Comparison of ENCODE assay signal across 9 mouse cellular contexts in the genomic region with DNA sequence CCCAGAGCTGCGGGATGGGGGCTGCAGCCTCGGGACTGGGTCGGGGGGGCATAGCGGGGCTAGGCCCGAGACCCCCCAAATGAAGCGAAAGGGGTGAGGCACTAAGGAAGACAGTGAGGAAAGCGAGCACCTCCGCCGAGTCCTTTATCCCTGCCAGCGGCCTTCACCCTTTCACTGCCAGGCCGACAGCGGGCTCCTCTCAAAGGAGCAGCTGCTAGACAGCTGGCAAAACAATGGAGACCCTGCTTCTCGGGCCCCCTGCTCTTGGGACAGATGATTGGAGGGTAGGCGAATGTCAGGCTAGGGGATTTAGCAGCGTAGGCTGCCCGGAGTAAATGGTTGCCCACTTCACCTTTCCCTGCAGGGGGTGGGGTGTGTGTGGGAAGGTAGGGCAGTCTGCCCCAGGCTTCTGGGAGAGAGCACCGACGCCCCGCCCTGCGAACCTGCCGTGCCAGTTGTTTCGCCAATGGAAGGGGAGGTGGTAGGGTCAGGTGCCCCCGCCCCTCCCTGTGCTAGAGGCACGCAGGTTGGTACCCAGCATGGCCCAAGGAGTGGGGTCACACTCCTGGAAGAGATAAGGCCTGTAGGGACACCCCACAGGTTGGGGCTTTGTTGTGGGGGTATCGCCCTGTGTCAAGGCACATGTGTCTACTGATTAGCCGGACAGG. TPM values are rescaled to one million over a fixed set of nuclear protein-coding genes. Genes with fewer than 3 reads are reported as not detected.
DNase-seq lines count a peak whose midpoint lies in the region; ATAC-seq lines count a peak whose summit lies in the region.
"Had no signal": no experiment of that assay in that cellular context is flagged by ENCODE, and none has a peak within 500 bp of the region (broad histone marks: within the 10 kb centered on the region; RNA-seq: fewer than 3 reads in every experiment).

No protein-coding gene starts in this region.

- peak overlapping the region; percentile 95 for H3K27ac ChIP-seq in hindbrain, embryonic 12.5 days

- peak overlapping the region; percentile 84 for H3K4me2 ChIP-seq in hindbrain, embryonic 12.5 days (replicated peaks)

- ATAC-seq in hindbrain, embryonic 12.5 days (ENCODE audit: low FRiP score), result peak; percentile 76

- intact Hi-C loops in left cerebral cortex, postnatal 4 days (cut with DNase I), result no loop called here

- peaks cover 4% of the 10 kb centered on the region for H3K36me3 ChIP-seq in erythroblast, embryonic 14.5 days (ENCODE audit: control insufficient read depth)
- H3K36me3 ChIP-seq in hindbrain, embryonic 12.5 days, result no peaks in the 10 kb centered on the region

- DNase-seq in gastrocnemius, adult 18-20 months (ENCODE audit: low spot score), result peak; percentile 25
- no peak for DNase-seq in gastrocnemius, postnatal 10 days
- DNase-seq in adrenal gland, postnatal 36 days, result peak; percentile 46 to 71
- peak; percentile 71 for DNase-seq in left cerebral cortex, postnatal 4 days
- peak; percentile 75 for DNase-seq in mesoderm, embryonic 11.5 days (ENCODE audit: low read depth, low spot score)
- DNase-seq in spleen, postnatal 36 days (ENCODE audit: low spot score in 2 of 2), result peak; percentile 22 to 29

- WGBS in hindbrain, embryonic 12.5 days, result 3% methylated on average over 26 of the region's 26 CpGs

- H3K9me3 ChIP-seq in erythroblast, embryonic 14.5 days (ENCODE audit: control insufficient read depth, low read length), result no peaks in the 10 kb centered on the region
- no peaks in the 10 kb centered on the region for H3K9me3 ChIP-seq in hindbrain, embryonic 12.5 days (replicated peaks)

- H3K9ac ChIP-seq in hindbrain, embryonic 12.5 days, result peak overlapping the region; percentile 98

- peaks cover 51% of the 10 kb centered on the region for H3K4me1 ChIP-seq in erythroblast, embryonic 14.5 days (ENCODE audit: control insufficient read depth)
- peaks cover 36% of the 10 kb centered on the region for H3K4me1 ChIP-seq in hindbrain, embryonic 12.5 days

- peaks cover 12% of the 10 kb centered on the region for H3K27me3 ChIP-seq in erythroblast, embryonic 14.5 days (ENCODE audit: control insufficient read depth)
- H3K27me3 ChIP-seq in hindbrain, embryonic 12.5 days, result no peaks in the 10 kb centered on the region; the same call in 1 of the 2 replicates
- H3K27me3 ChIP-seq: Patski had no signal

- peak overlapping the region; percentile 92 for H3K4me3 ChIP-seq in erythroblast, embryonic 14.5 days (replicated peaks)
- peak overlapping the region; percentile 89 for H3K4me3 ChIP-seq in hindbrain, embryonic 12.5 days

RNA-seq across cellular contexts. Expression of a gene that starts 0.8 kb away (rescaled TPM):
- total RNA-seq in gastrocnemius, adult 18-20 months (2021), result 100 to 1,000 TPM; 309 to 319 TPM
- total RNA-seq in gastrocnemius, postnatal 10 days (2021), result 100 to 1,000 TPM; 300 to 302 TPM
- total RNA-seq in adrenal gland, postnatal 36 days (2021), result 10 to 100 TPM; 56.7 to 76.3 TPM
- polyA plus RNA-seq in erythroblast, embryonic 14.5 days (2012), result 5.1 and 7.7 TPM in 2 replicates
- 55.9 and 58.9 TPM in 2 replicates for polyA plus RNA-seq in hindbrain, embryonic 12.5 days (2016; fragmentation: Nextera tagmentation; extraction: Ambion mirVana)
- total RNA-seq in left cerebral cortex, postnatal 4 days (2021), result 100 to 1,000 TPM; 146 to 151 TPM

RNA-seq across cellular contexts. Expression of a gene that starts 23.7 kb away (rescaled TPM):
- total RNA-seq in gastrocnemius, adult 18-20 months (2021), result not detected
- total RNA-seq in gastrocnemius, postnatal 10 days (2021), result not detected
- not detected for total RNA-seq in adrenal gland, postnatal 36 days (2021)
- polyA plus RNA-seq in erythroblast, embryonic 14.5 days (2012), result not detected in 2 replicates
- 2.7 and 2.9 TPM in 2 replicates for polyA plus RNA-seq in hindbrain, embryonic 12.5 days (2016; fragmentation: Nextera tagmentation; extraction: Ambion mirVana)
- total RNA-seq in left cerebral cortex, postnatal 4 days (2021), result not detected

RNA-seq across cellular contexts. Expression of a gene that starts 38.7 kb away (rescaled TPM):
- total RNA-seq in gastrocnemius, adult 18-20 months (2021), result not detected
- total RNA-seq in gastrocnemius, postnatal 10 days (2021), result not detected
- total RNA-seq in adrenal gland, postnatal 36 days (2021), result not detected
- not detected in 2 replicates for polyA plus RNA-seq in erythroblast, embryonic 14.5 days (2012)
- polyA plus RNA-seq in hindbrain, embryonic 12.5 days (2016; fragmentation: Nextera tagmentation; extraction: Ambion mirVana), result 2.8 and 3.5 TPM in 2 replicates
- total RNA-seq in left cerebral cortex, postnatal 4 days (2021), result under 1 TPM; 0.26 to 0.52 TPM
- polyA plus RNA-seq: Patski had no signal
